12 mouse cellular contexts compared by ENCODE assay signal in the genomic region with DNA sequence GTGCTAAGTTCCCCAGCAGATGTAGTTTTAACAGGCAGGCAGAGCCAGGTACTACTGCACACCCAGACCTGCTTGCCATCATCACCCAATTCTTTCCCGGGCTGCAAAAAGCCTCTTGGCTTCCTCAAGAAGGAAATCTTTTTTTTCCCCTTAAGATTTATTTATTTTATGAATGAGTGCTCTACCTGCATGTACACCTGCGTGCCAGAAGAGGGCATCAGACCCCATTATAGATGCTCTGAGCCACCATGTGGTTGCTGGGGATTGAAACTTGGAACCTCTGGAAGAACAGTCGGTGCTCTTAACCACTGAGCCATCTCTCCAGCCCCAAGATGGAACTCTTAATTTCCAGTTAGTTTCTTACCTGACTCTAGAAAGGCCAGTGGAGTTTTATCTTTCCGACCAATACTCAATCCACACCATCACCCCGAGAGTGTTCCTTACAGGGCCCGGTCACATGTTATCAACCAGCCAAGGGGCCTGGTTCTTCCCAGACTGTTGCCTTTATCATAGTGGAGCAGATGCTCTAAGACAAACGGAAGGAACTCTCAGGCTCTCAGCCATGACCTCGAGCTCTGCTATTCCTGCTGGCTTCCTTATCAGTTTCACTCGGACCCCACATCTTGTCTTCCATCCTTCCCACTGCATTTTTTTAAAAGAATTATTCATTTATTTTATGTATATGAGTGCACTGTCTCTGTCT. TPM values are rescaled to one million over a fixed set of nuclear protein-coding genes. Genes with fewer than 3 reads are reported as not detected.
DNase-seq lines count a peak whose midpoint lies in the region; ATAC-seq and TF ChIP-seq lines count a peak whose summit lies in the region.
"Had no signal": no experiment of that assay in that cellular context is flagged by ENCODE, and none has a peak within 500 bp of the region (broad histone marks: within the 10 kb centered on the region; RNA-seq: fewer than 3 reads in every experiment).

No protein-coding gene starts in this region.

- H3K9me3 ChIP-seq in hindbrain, postnatal 0 days (ENCODE audit: low read length) = no peaks in the 10 kb centered on the region
- H3K9me3 ChIP-seq in hindbrain, embryonic 13.5 days = no peaks in the 10 kb centered on the region
- no peaks in the 10 kb centered on the region for H3K9me3 ChIP-seq in erythroblast, embryonic 14.5 days (ENCODE audit: control insufficient read depth, low read length)
- no peaks in the 10 kb centered on the region for H3K9me3 ChIP-seq in stomach, postnatal 0 days (ENCODE audit: control insufficient read depth, low read length)
- H3K9me3 ChIP-seq: midbrain, embryonic 12.5 days had no signal

- WGBS in hindbrain, postnatal 0 days = 72% methylated on average over 9 of the region's 9 CpGs
- WGBS in hindbrain, embryonic 13.5 days = 75% methylated on average over 9 of the region's 9 CpGs
- WGBS in stomach, postnatal 0 days = 70% methylated on average over 9 of the region's 9 CpGs

- no peak for DNase-seq in hindbrain, postnatal 0 days (ENCODE audit: low spot score)
- peak; percentile 26 for DNase-seq in thymus, postnatal 4 days
- no peak for DNase-seq in thymus, postnatal 0 days (ENCODE audit: low spot score)
- no peak for DNase-seq in stomach, postnatal 0 days (ENCODE audit: low spot score)
- no peak for DNase-seq in cerebellum, adult 11 months
- DNase-seq in gastrocnemius, adult 8-10 months (ENCODE audit: low spot score in 2 of 2) = no peak
- DNase-seq: cerebellum, adult 9-11 months; heart, postnatal 4 days; thymus, postnatal 36 days had no signal

- H3K4me2 ChIP-seq in hindbrain, postnatal 0 days (ENCODE audit: low read depth, low read length) = no peak overlapping the region
- no peak overlapping the region for H3K4me2 ChIP-seq in hindbrain, embryonic 13.5 days
- no peak overlapping the region for H3K4me2 ChIP-seq in stomach, postnatal 0 days (replicated peaks; ENCODE audit: low read depth)
- H3K4me2 ChIP-seq: midbrain, embryonic 12.5 days had no signal

- TF ChIP-seq CTCF in hindbrain, postnatal 0 days (IDR thresholded peaks at IDR 0.05; ENCODE audit: low read depth) = peak; percentile 61
- TF ChIP-seq CTCF in stomach, postnatal 0 days (IDR thresholded peaks at IDR 0.05; ENCODE audit: low read depth) = peak; percentile 66

- no peak overlapping the region for H3K4me3 ChIP-seq in hindbrain, postnatal 0 days (ENCODE audit: low read length)
- no peak overlapping the region for H3K4me3 ChIP-seq in hindbrain, embryonic 13.5 days
- peak overlapping the region; percentile 27 for H3K4me3 ChIP-seq in erythroblast, embryonic 14.5 days (replicated peaks)
- H3K4me3 ChIP-seq in stomach, postnatal 0 days (ENCODE audit: low read depth, low read length) = no peak overlapping the region
- H3K4me3 ChIP-seq: midbrain, embryonic 12.5 days had no signal

- H3K36me3 ChIP-seq in hindbrain, postnatal 0 days (ENCODE audit: insufficient read depth, low read length) = peaks cover 23% of the 10 kb centered on the region
- peaks cover 61% of the 10 kb centered on the region for H3K36me3 ChIP-seq in hindbrain, embryonic 13.5 days
- H3K36me3 ChIP-seq in erythroblast, embryonic 14.5 days (ENCODE audit: control insufficient read depth) = peaks cover 46% of the 10 kb centered on the region
- peaks cover 13% of the 10 kb centered on the region; the same call in 1 of the 2 replicates for H3K36me3 ChIP-seq in stomach, postnatal 0 days (ENCODE audit: control insufficient read depth, insufficient read depth, low read length)

- no peak for ATAC-seq in hindbrain, postnatal 0 days
- no peak for ATAC-seq in hindbrain, embryonic 13.5 days (ENCODE audit: low FRiP score)
- no peak for ATAC-seq in stomach, postnatal 0 days (ENCODE audit: low FRiP score, low TSS enrichment)

- H3K4me1 ChIP-seq in hindbrain, postnatal 0 days (ENCODE audit: insufficient read depth, low read length) = peaks cover 4% of the 10 kb centered on the region
- H3K4me1 ChIP-seq in hindbrain, embryonic 13.5 days (replicated peaks) = peaks cover 19% of the 10 kb centered on the region
- H3K4me1 ChIP-seq in erythroblast, embryonic 14.5 days (ENCODE audit: control insufficient read depth) = peaks cover 50% of the 10 kb centered on the region
- no peaks in the 10 kb centered on the region for H3K4me1 ChIP-seq in stomach, postnatal 0 days (replicated peaks; ENCODE audit: control insufficient read depth, insufficient read depth)

- H3K27me3 ChIP-seq in hindbrain, postnatal 0 days (ENCODE audit: insufficient read depth, low read length) = no peaks in the 10 kb centered on the region
- no peaks in the 10 kb centered on the region for H3K27me3 ChIP-seq in hindbrain, embryonic 13.5 days
- H3K27me3 ChIP-seq in erythroblast, embryonic 14.5 days (ENCODE audit: control insufficient read depth) = no peaks in the 10 kb centered on the region
- H3K27me3 ChIP-seq in stomach, postnatal 0 days (ENCODE audit: control insufficient read depth, insufficient read depth, low read length) = no peaks in the 10 kb centered on the region
- H3K27me3 ChIP-seq: midbrain, embryonic 12.5 days had no signal

- TF ChIP-seq EP300 in stomach, postnatal 0 days (optimal IDR thresholded peaks at IDR 0.05) = no peak

- H3K9ac ChIP-seq in hindbrain, postnatal 0 days (replicated peaks; ENCODE audit: low read length) = no peak overlapping the region
- H3K9ac ChIP-seq in hindbrain, embryonic 13.5 days = no peak overlapping the region
- H3K9ac ChIP-seq in stomach, postnatal 0 days (ENCODE audit: low read length) = no peak overlapping the region
- H3K9ac ChIP-seq: midbrain, embryonic 12.5 days had no signal

- H3K27ac ChIP-seq in hindbrain, postnatal 0 days = no peak overlapping the region
- no peak overlapping the region for H3K27ac ChIP-seq in hindbrain, embryonic 13.5 days
- H3K27ac ChIP-seq in stomach, postnatal 0 days (replicated peaks) = no peak overlapping the region
- H3K27ac ChIP-seq: midbrain, embryonic 12.5 days had no signal

RNA-seq across cellular contexts. Expression of gene Ccdc32, which starts 4.5 kb away (rescaled TPM):
- 26.1 and 33.1 TPM in 2 replicates for total RNA-seq in hindbrain, postnatal 0 days (2014; rRNA removed)
- polyA plus RNA-seq in hindbrain, postnatal 0 days (2015; fragmentation: Nextera tagmentation; extraction: Ambion mirVana) = 47.7 and 47.9 TPM in 2 replicates
- polyA plus RNA-seq in hindbrain, embryonic 13.5 days (2015; fragmentation: Nextera tagmentation; extraction: Ambion mirVana) = 34.2 and 36.0 TPM in 2 replicates
- 20.5 and 21.3 TPM in 2 replicates for polyA plus RNA-seq in thymus, postnatal 0 days (2015; fragmentation: Nextera tagmentation; extraction: Ambion mirVana)
- polyA plus RNA-seq in erythroblast, embryonic 14.5 days (2012) = 0.69 and 0.75 TPM in 2 replicates
- polyA plus RNA-seq in stomach, postnatal 0 days (2015; fragmentation: Nextera tagmentation; extraction: Ambion mirVana) = 20.7 and 21.3 TPM in 2 replicates
- 1 to 10 TPM; 2.9 to 5.4 (median 4.2) TPM for total RNA-seq in gastrocnemius, adult 8-10 months (2022)

RNA-seq across cellular contexts. Expression of gene Rpusd2, which starts 9.9 kb away (rescaled TPM):
- total RNA-seq in hindbrain, postnatal 0 days (2014; rRNA removed) = 10.4 and 11.2 TPM in 2 replicates
- polyA plus RNA-seq in hindbrain, postnatal 0 days (2015; fragmentation: Nextera tagmentation; extraction: Ambion mirVana) = 3.3 and 4.5 TPM in 2 replicates
- 4.4 and 4.7 TPM in 2 replicates for polyA plus RNA-seq in hindbrain, embryonic 13.5 days (2015; fragmentation: Nextera tagmentation; extraction: Ambion mirVana)
- polyA plus RNA-seq in thymus, postnatal 0 days (2015; fragmentation: Nextera tagmentation; extraction: Ambion mirVana) = 4.0 and 5.4 TPM in 2 replicates
- 0.03 and 0.09 TPM in 2 replicates for polyA plus RNA-seq in erythroblast, embryonic 14.5 days (2012)
- polyA plus RNA-seq in stomach, postnatal 0 days (2015; fragmentation: Nextera tagmentation; extraction: Ambion mirVana) = 1.8 and 2.0 TPM in 2 replicates
- 1 to 10 TPM; 2.7 to 3.5 (median 3.3) TPM for total RNA-seq in gastrocnemius, adult 8-10 months (2022)

RNA-seq across cellular contexts. Expression of gene Knl1, which starts 22.2 kb away (rescaled TPM):
- 3.0 and 3.7 TPM in 2 replicates for total RNA-seq in hindbrain, postnatal 0 days (2014; rRNA removed)
- polyA plus RNA-seq in hindbrain, postnatal 0 days (2015; fragmentation: Nextera tagmentation; extraction: Ambion mirVana) = 10.0 and 14.3 TPM in 2 replicates
- 11.9 and 15.2 TPM in 2 replicates for polyA plus RNA-seq in hindbrain, embryonic 13.5 days (2015; fragmentation: Nextera tagmentation; extraction: Ambion mirVana)
- polyA plus RNA-seq in thymus, postnatal 0 days (2015; fragmentation: Nextera tagmentation; extraction: Ambion mirVana) = 79.5 and 108 TPM in 2 replicates
- 0.18 and 0.37 TPM in 2 replicates for polyA plus RNA-seq in erythroblast, embryonic 14.5 days (2012)
- 9.9 and 15.5 TPM in 2 replicates for polyA plus RNA-seq in stomach, postnatal 0 days (2015; fragmentation: Nextera tagmentation; extraction: Ambion mirVana)
- total RNA-seq in gastrocnemius, adult 8-10 months (2022) = under 1 TPM in 3 of 4 experiments, not detected in 1; 0.07 to 0.36 (median 0.29) TPM

Comparison
In these comparisons a context has a peak if more than half of its experiments do, and no peak if none do; other contexts are left out.
1. RNA of gene Ccdc32, which starts 4.5 kb away (polyA plus RNA-seq): 47.7 to 47.9 TPM in hindbrain, postnatal 0 days, 34.2 to 36.0 TPM in hindbrain, embryonic 13.5 days, 20.7 to 21.3 TPM in stomach, postnatal 0 days and 20.5 to 21.3 TPM in thymus, postnatal 0 days; 0.69 to 0.75 TPM in erythroblast, embryonic 14.5 days; every median in the first group is over 10 times any median in the second.